Mouse (Mus musculus): ENCODE measurements at regions not wholly inside any gene's neighbourhood (a gene's known extent, or its start where the extent isn't known, plus 50 kb on each side); places are given as distances from the start of the nearest gene placed in this dataset.

DNA sequence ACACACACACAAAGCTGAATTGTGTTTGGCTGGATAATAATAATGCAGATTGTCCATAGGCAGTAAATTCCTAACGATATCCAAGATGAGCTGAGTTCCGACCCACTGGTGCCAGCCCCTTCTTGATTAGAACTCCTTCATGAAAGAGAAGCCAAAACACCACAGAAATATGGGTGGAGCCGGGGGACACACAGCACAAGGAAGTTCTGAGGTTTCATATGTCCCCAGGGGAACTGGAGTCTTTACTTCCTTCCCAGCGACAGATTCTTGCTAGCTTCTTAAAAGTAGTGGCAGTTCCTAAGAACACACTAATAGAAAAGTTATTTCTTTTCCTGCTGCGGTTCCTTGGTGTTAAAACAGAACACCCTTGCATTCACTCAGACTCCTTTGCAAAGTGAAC, 51.4 kb upstream of the Nabp1 start:
- DNase-seq = peak; percentile 43

DNA sequence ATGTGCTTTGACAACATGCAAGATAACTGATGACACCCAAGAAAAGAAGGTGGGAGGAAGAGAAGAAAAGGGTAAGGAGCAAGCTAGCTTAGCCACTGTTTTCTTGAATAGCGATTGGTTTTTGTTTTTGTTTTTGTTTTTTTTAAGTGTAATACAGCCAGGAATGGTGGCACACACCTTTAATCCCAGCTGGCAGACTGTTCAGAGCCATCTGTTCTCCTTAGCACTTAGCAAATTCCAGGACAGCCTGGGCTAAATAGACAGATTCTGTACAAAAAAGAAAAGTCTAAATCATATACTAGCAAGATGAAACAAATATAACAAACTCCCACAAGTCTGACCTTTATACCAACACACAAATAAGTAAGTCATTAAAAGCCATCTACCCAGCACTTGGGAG, 50.4 kb upstream of the Nabp1 start:
- no peak for DNase-seq

All from thymus, postnatal 14 days (tissue).